Mouse (Mus musculus) adrenal gland, postnatal 25 days (tissue): ENCODE measurements around the gene 2310057M21Rik. TPM values are rescaled to one million over a fixed set of nuclear protein-coding genes. Genes with fewer than 3 reads are reported as not detected.
"Not testable (repeated sequence)": the region's sequence is repeated elsewhere in the genome, so short reads cannot be mapped to it uniquely, and the experiment has no call there.

Source experiments
- DNase-seq: peaks from one replicate; pipeline ENCODE4 v3.0.0; 2021; ENCODE audit warnings: mixed read lengths
- long read RNA-seq: library from polyadenylated mRNA; stranded (forward); transcript quantifications from one replicate; pipeline ENCODE4 v2.0.0, GENCODE M21; 2021
- total RNA-seq: library from RNA; stranded (reverse); gene quantifications from 2 replicates; pipeline ENCODE4 v1.2.3, GENCODE M21; 2021

Gene 2310057M21Rik
- 10.3 and 14.3 TPM in 2 replicates for total RNA-seq
- long read RNA-seq, full-length matches to known transcripts, result 9 of 14 reads
- long read RNA-seq, partial matches to known transcripts, result 3 of 14 reads
- long read RNA-seq, other reads (novel, unspliced or antisense), result 2 of 14 reads

GRCm38 (mm10) chr7:131362615-131363300 lies at the start of gene 2310057M21Rik:
Gene 2310057M21Rik (minus strand): TSS chr7:131362759.
- peak; percentile 95 for DNase-seq

- no peak for DNase-seq
Observed at GRCm38 (mm10) chr7:131411941-131412270, 49.3 kb upstream of the 2310057M21Rik start.

- no peak for DNase-seq
Observed at GRCm38 (mm10) chr7:131411221-131411940, 48.8 kb upstream of the 2310057M21Rik start.

GRCm38 (mm10) chr7:131410416-131411058 lies 48.0 kb upstream of the 2310057M21Rik start, which contains the start of the genes Ikzf5 and Acadsb:
Gene Ikzf5 (minus strand): TSS chr7:131410521.
Gene Acadsb (plus strand): TSS chr7:131410601.
- DNase-seq, result peak; percentile 99

GRCm38 (mm10) chr7:131409988-131410385 lies 47.4 kb upstream of the 2310057M21Rik start:
- no peak for DNase-seq

- no peak for DNase-seq
Observed at GRCm38 (mm10) chr7:131409321-131409987, 46.9 kb upstream of the 2310057M21Rik start.

- DNase-seq, result not testable (repeated sequence)
Observed at GRCm38 (mm10) chr7:131391761-131392160, 29.2 kb upstream of the 2310057M21Rik start.

GRCm38 (mm10) chr7:131371880-131372651 lies 9.5 kb upstream of the 2310057M21Rik start:
- DNase-seq, result no peak

- DNase-seq, result no peak
Observed at GRCm38 (mm10) chr7:131371470-131371860, 8.9 kb upstream of the 2310057M21Rik start.

GRCm38 (mm10) chr7:131370648-131371469 lies 8.3 kb upstream of the 2310057M21Rik start, which contains the start of gene Pstk:
Gene Pstk (plus strand): TSS chr7:131371141.
- peak; percentile 91 for DNase-seq

GRCm38 (mm10) chr7:131364131-131364530 lies 1.6 kb upstream of the 2310057M21Rik start:
- no peak for DNase-seq

GRCm38 (mm10) chr7:131362269-131362614 lies 317 bp downstream of the 2310057M21Rik start:
- DNase-seq, result no peak

GRCm38 (mm10) chr7:131356105-131356504 lies 6.5 kb downstream of the 2310057M21Rik start:
- DNase-seq, result no peak

- no peak for DNase-seq
Observed at GRCm38 (mm10) chr7:131345856-131346541, 16.6 kb downstream of the 2310057M21Rik start.

GRCm38 (mm10) chr7:131337502-131338068 lies 25.0 kb downstream of the 2310057M21Rik start:
- no peak for DNase-seq

- no peak for DNase-seq
Observed at GRCm38 (mm10) chr7:131333564-131333963, 29.0 kb downstream of the 2310057M21Rik start, which contains the start of gene Fam24a. Gene Fam24a (plus strand): TSS chr7:131333864.

- DNase-seq, result no peak
Observed at GRCm38 (mm10) chr7:131331688-131332087, 30.9 kb downstream of the 2310057M21Rik start.

- DNase-seq, result no peak
Observed at GRCm38 (mm10) chr7:131329416-131329815, 33.1 kb downstream of the 2310057M21Rik start, which contains the start of gene Fam24b. Gene Fam24b (minus strand): TSS chr7:131329516.

- no peak for DNase-seq
Observed at GRCm38 (mm10) chr7:131327054-131327453, 35.5 kb downstream of the 2310057M21Rik start.
